Mouse (Mus musculus) regulatory T cell (primary cell): ENCODE measurements around the gene Itpripl2.

Experiments used
- in situ Hi-C: fragments of 300-600 bp; cut with MboI, MseI; formaldehyde crosslinking; loops from one replicate; pipeline ENCODE4 v1.15.1; 2025; ENCODE audit warnings: high pct_unique_total_duplicates

Itpripl2 gene

GRCm38 (mm10) chr7:118488060-118488664, 3.6 kb downstream of the Itpripl2 start:
- in situ Hi-C loops, result no loop called here

GRCm38 (mm10) chr7:118486917-118487316, 4.9 kb downstream of the Itpripl2 start:
- in situ Hi-C loops, result no loop called here

- in situ Hi-C loops, result no loop called here
Observed at GRCm38 (mm10) chr7:118483996-118484395, 7.8 kb downstream of the Itpripl2 start.

- in situ Hi-C loops, result no loop called here
Observed at GRCm38 (mm10) chr7:118482001-118482400, 9.8 kb downstream of the Itpripl2 start.

GRCm38 (mm10) chr7:118481047-118481810, 10.5 kb downstream of the Itpripl2 start:
- in situ Hi-C loops, result no loop called here

- in situ Hi-C loops, result no loop called here
Observed at GRCm38 (mm10) chr7:118480160-118480709, 11.5 kb downstream of the Itpripl2 start.

- in situ Hi-C loops, result no loop called here
Observed at GRCm38 (mm10) chr7:118478835-118479312, 12.9 kb downstream of the Itpripl2 start.

- in situ Hi-C loops, result no loop called here
Observed at GRCm38 (mm10) chr7:118476428-118476827, 15.3 kb downstream of the Itpripl2 start.

- in situ Hi-C loops, result no loop called here
Observed at GRCm38 (mm10) chr7:118475008-118475705, 16.6 kb downstream of the Itpripl2 start.

GRCm38 (mm10) chr7:118472886-118473285, 18.9 kb downstream of the Itpripl2 start:
- in situ Hi-C loops, result no loop called here

- in situ Hi-C loops, result no loop called here
Observed at GRCm38 (mm10) chr7:118468060-118468459, 23.7 kb downstream of the Itpripl2 start.

- in situ Hi-C loops, result no loop called here
Observed at GRCm38 (mm10) chr7:118464432-118464831, 27.3 kb downstream of the Itpripl2 start.

- in situ Hi-C loops, result no loop called here
Observed at GRCm38 (mm10) chr7:118462818-118463762, 28.7 kb downstream of the Itpripl2 start.

GRCm38 (mm10) chr7:118461400-118462136, 30.2 kb downstream of the Itpripl2 start:
- in situ Hi-C loops, result no loop called here

GRCm38 (mm10) chr7:118453722-118454121, 38.1 kb downstream of the Itpripl2 start:
- in situ Hi-C loops, result no loop called here

- in situ Hi-C loops, result no loop called here
Observed at GRCm38 (mm10) chr7:118452940-118453339, 38.8 kb downstream of the Itpripl2 start.

- in situ Hi-C loops, result no loop called here
Observed at GRCm38 (mm10) chr7:118448134-118448967, 43.4 kb downstream of the Itpripl2 start, which contains the start of gene Syt17. TSS of gene Syt17 (minus strand) at chr7:118448222.

GRCm38 (mm10) chr7:118447291-118448133, 44.3 kb downstream of the Itpripl2 start:
- in situ Hi-C loops, result no loop called here
